Comparison of ENCODE assay signal across 7 mouse cellular contexts in the genomic region with DNA sequence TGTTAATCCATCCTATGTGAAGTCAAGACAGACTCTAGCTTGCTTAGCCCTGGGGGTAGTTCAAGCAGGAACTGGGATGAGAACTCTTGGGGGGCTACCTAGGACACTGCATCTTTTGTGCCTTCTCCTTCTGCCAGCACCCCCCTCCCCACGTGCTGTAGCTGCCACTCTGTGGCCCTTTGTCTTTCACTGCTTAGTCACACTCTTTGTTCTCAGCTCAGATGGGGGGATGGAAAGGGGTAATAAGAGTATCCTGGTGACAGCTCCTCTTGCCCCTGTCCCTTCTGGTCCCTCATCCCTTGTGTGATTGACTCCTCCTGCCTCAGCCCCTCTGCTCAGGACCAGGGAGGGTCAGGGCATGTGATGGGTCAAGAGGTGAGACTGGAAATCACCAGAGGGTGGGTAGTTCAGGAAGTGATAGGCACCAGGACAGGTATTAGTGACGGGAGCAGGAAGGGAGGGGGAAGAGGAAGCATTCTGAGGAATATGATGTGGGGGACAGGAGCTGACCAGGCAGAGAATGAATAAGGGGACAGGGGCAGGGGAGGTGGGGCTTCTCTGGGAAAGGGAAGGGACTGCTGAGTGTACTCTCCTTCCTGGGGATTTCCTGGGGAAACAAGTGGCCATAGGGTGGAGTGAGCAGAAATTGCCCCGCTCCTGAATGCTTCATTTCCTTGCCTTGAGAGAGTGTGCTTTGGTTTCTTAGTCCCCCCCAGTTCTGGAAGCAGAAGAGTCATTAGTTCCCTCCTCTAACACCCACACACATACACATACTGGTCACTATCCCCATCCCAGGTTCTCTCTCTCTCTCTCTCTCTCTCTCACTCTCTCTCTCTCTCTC. TPM values are rescaled to one million over a fixed set of nuclear protein-coding genes. Genes with fewer than 3 reads are reported as not detected.
A peak's percentile ranks its signal among the peaks of the same experiment; 100 is the strongest.
DNase-seq lines count a peak whose midpoint lies in the region; ATAC-seq and TF ChIP-seq lines count a peak whose summit lies in the region.

No protein-coding gene starts in this region.

- peak overlapping the region; percentile 86 for H3K27ac ChIP-seq in left cerebral cortex, adult 2 months
- H3K27ac ChIP-seq in heart, postnatal 0 days (ENCODE audit: low read depth): peak overlapping the region; percentile 93

- intact Hi-C loops in left cerebral cortex, adult 2 months (cut with DNase I): no loop called here
- intact Hi-C loops in left cerebral cortex, postnatal 10 days (cut with DNase I): no loop called here
- intact Hi-C loops in left cerebral cortex, postnatal 4 days (cut with DNase I): no loop called here

- DNase-seq in left cerebral cortex, adult 2 months (ENCODE audit: extremely low spot score in 1 of 2, low spot score in 2 of 2): no peak
- DNase-seq in left cerebral cortex, postnatal 10 days (ENCODE audit: extremely low spot score in 1 of 2, low spot score in 2 of 2): no peak
- DNase-seq in embryo, embryonic 10.5 days (ENCODE audit: low spot score): peak; percentile 47
- DNase-seq in heart, postnatal 0 days (ENCODE audit: low spot score): no peak
- DNase-seq in left cerebral cortex, postnatal 4 days: no peak
- no peak for DNase-seq in layer of hippocampus, postnatal 10 days (ENCODE audit: low spot score in 2 of 2)

- no peak overlapping the region for H3ac ChIP-seq in myocyte (ENCODE audit: control insufficient read depth, insufficient read length)

- no peak; the same call in 1 of the 2 replicates for ATAC-seq in heart, postnatal 0 days (ENCODE audit: insufficient read depth, low read depth)

- no peaks in the 10 kb centered on the region for H3K27me3 ChIP-seq in heart, postnatal 0 days (ENCODE audit: control insufficient read depth, insufficient read depth, low read length)
- H3K27me3 ChIP-seq in myocyte (ENCODE audit: control insufficient read depth, insufficient read depth, insufficient read length): no peaks in the 10 kb centered on the region

- no peak overlapping the region for H3K4me3 ChIP-seq in left cerebral cortex, adult 2 months
- H3K4me3 ChIP-seq in heart, postnatal 0 days (ENCODE audit: low read depth, low read length): no peak overlapping the region
- no peak overlapping the region for H3K4me3 ChIP-seq in myocyte

- H3K79me2 ChIP-seq in myocyte (ENCODE audit: control insufficient read depth, insufficient read depth): peaks cover 26% of the 10 kb centered on the region

- H3K9ac ChIP-seq in heart, postnatal 0 days (replicated peaks; ENCODE audit: low read depth, low read length): no peak overlapping the region

- TF ChIP-seq CTCF in left cerebral cortex, adult 2 months (IDR thresholded peaks at IDR 0.05): no peak
- no peak for TF ChIP-seq CTCF in heart, postnatal 0 days (IDR thresholded peaks at IDR 0.05; ENCODE audit: low read depth)

- H3K4me2 ChIP-seq in heart, postnatal 0 days (ENCODE audit: low read depth, low read length): 0 out of 2 replicates have a peak overlapping the region, but pooled peaks have one; percentile 11
- H3K4me2 ChIP-seq in myocyte (ENCODE audit: low read depth): peak overlapping the region; percentile 98

- TF ChIP-seq EP300 in heart, postnatal 0 days (IDR thresholded peaks at IDR 0.05; ENCODE audit: low read depth): peak; percentile 74; the same call in 1 of the 2 replicates

- peaks cover 20% of the 10 kb centered on the region for H3K4me1 ChIP-seq in heart, postnatal 0 days (ENCODE audit: control insufficient read depth, insufficient read depth)

- no peaks in the 10 kb centered on the region for H3K9me3 ChIP-seq in heart, postnatal 0 days (replicated peaks; ENCODE audit: control insufficient read depth, low read length)

- H3K36me3 ChIP-seq in heart, postnatal 0 days (replicated peaks; ENCODE audit: control insufficient read depth, insufficient read depth, low read length): peaks cover 8% of the 10 kb centered on the region
- H3K36me3 ChIP-seq in myocyte (ENCODE audit: control insufficient read depth, insufficient read depth): no peaks in the 10 kb centered on the region

- WGBS in heart, postnatal 0 days: 39% methylated on average over 3 of the region's 3 CpGs

- no peak for TF ChIP-seq POLR2A in myocyte (IDR thresholded peaks at IDR 0.05; ENCODE audit: insufficient read length, low read depth)

TF ChIP-seq in myocyte, 11 proteins besides CTCF, POLR2A, EP300 and RAD21:
- no peak for TF ChIP-seq E2F4 (IDR thresholded peaks at IDR 0.05; ENCODE audit: insufficient read depth)
- TF ChIP-seq MYOG (IDR thresholded peaks at IDR 0.05; ENCODE audit: control insufficient read depth in 1 of 3, insufficient read depth in 1 of 3, insufficient read length in 2 of 3, low read depth in 2 of 3): no peak
- TF ChIP-seq MYOD1 (IDR thresholded peaks at IDR 0.05; ENCODE audit: control insufficient read depth in 1 of 3, insufficient read length in 2 of 3, low read depth in 2 of 3): no peak
- no peak for TF ChIP-seq TCF3 (IDR thresholded peaks at IDR 0.05; ENCODE audit: insufficient read length, low read depth)
- no peak for TF ChIP-seq USF1 (IDR thresholded peaks at IDR 0.05; ENCODE audit: low read depth)
- no peak for TF ChIP-seq MAX (IDR thresholded peaks at IDR 0.05; ENCODE audit: low read depth)
- no peak for TF ChIP-seq CEBPB (IDR thresholded peaks at IDR 0.05; ENCODE audit: insufficient read depth, poor library complexity, severe bottlenecking)
- no peak for TF ChIP-seq REST (IDR thresholded peaks at IDR 0.05; ENCODE audit: insufficient read depth, insufficient read length)
- TF ChIP-seq TCF12 (IDR thresholded peaks at IDR 0.05; ENCODE audit: insufficient read depth, poor library complexity, severe bottlenecking): no peak
- no peak for TF ChIP-seq POLR2AphosphoS2 (IDR thresholded peaks at IDR 0.05; ENCODE audit: insufficient read length, low read depth)

RNA-seq across cellular contexts. Expression of a gene that starts 1.6 kb away (rescaled TPM):
- 1 to 10 TPM; 6.7 to 8.6 TPM for total RNA-seq in left cerebral cortex, adult 2 months (2021)
- total RNA-seq in left cerebral cortex, postnatal 10 days (2021): 1 to 10 TPM; 4.6 to 7.2 TPM
- 4.1 and 5.5 TPM in 2 replicates for total RNA-seq in heart, postnatal 0 days (2014; rRNA removed; ENCODE audit: low replicate concordance)
- polyA plus RNA-seq in heart, postnatal 0 days (2015; fragmentation: Nextera tagmentation; extraction: Ambion mirVana): 3.8 and 3.9 TPM in 2 replicates
- 15.0 TPM for polyA plus RNA-seq in myocyte (2012; fragmentation: generic; extraction: Trizol)
- total RNA-seq in left cerebral cortex, postnatal 4 days (2021): 1 to 10 TPM; 4.2 to 5.3 TPM
- 1 to 10 TPM; 5.6 to 7.1 TPM for total RNA-seq in layer of hippocampus, postnatal 10 days (2021)

RNA-seq across cellular contexts. Expression of a gene that starts 2.6 kb away (rescaled TPM):
- total RNA-seq in left cerebral cortex, adult 2 months (2021): 100 to 1,000 TPM; 267 to 272 TPM
- total RNA-seq in left cerebral cortex, postnatal 10 days (2021): 100 to 1,000 TPM; 243 to 255 TPM
- 962 and 1,127 TPM in 2 replicates for total RNA-seq in heart, postnatal 0 days (2014; rRNA removed; ENCODE audit: low replicate concordance)
- polyA plus RNA-seq in heart, postnatal 0 days (2015; fragmentation: Nextera tagmentation; extraction: Ambion mirVana): 998 and 1,009 TPM in 2 replicates
- 409 TPM for polyA plus RNA-seq in myocyte (2012; fragmentation: generic; extraction: Trizol)
- total RNA-seq in left cerebral cortex, postnatal 4 days (2021): 100 to 1,000 TPM; 183 to 186 TPM
- total RNA-seq in layer of hippocampus, postnatal 10 days (2021): 100 to 1,000 TPM; 235 to 249 TPM

RNA-seq across cellular contexts. Expression of a gene that starts 14.4 kb away (rescaled TPM):
- 10 to 100 TPM; 12.6 to 14.4 TPM for total RNA-seq in left cerebral cortex, adult 2 months (2021)
- 10 to 100 TPM; 11.9 to 13.4 TPM for total RNA-seq in left cerebral cortex, postnatal 10 days (2021)
- 22.7 and 60.5 TPM in 2 replicates for total RNA-seq in heart, postnatal 0 days (2014; rRNA removed; ENCODE audit: low replicate concordance)
- 24.6 TPM in 2 replicates for polyA plus RNA-seq in heart, postnatal 0 days (2015; fragmentation: Nextera tagmentation; extraction: Ambion mirVana)
- not detected for polyA plus RNA-seq in myocyte (2012; fragmentation: generic; extraction: Trizol)
- total RNA-seq in left cerebral cortex, postnatal 4 days (2021): 1 to 10 TPM; 7.1 to 8.0 TPM
- total RNA-seq in layer of hippocampus, postnatal 10 days (2021): 10 to 100 TPM; 15.2 to 16.7 TPM

RNA-seq across cellular contexts. Expression of a gene that starts 21.5 kb away (rescaled TPM):
- total RNA-seq in left cerebral cortex, adult 2 months (2021): 10 to 100 TPM; 57.0 to 69.2 TPM
- total RNA-seq in left cerebral cortex, postnatal 10 days (2021): 10 to 100 TPM; 59.7 to 64.1 TPM
- total RNA-seq in heart, postnatal 0 days (2014; rRNA removed; ENCODE audit: low replicate concordance): 28.9 and 55.0 TPM in 2 replicates
- polyA plus RNA-seq in heart, postnatal 0 days (2015; fragmentation: Nextera tagmentation; extraction: Ambion mirVana): 32.6 and 34.3 TPM in 2 replicates
- 19.3 TPM for polyA plus RNA-seq in myocyte (2012; fragmentation: generic; extraction: Trizol)
- 10 to 100 TPM; 74.2 to 87.8 TPM for total RNA-seq in left cerebral cortex, postnatal 4 days (2021)
- total RNA-seq in layer of hippocampus, postnatal 10 days (2021): 10 to 100 TPM; 65.4 to 67.1 TPM

RNA-seq across cellular contexts. Expression of a gene that starts 23.8 kb away (rescaled TPM):
- 1 to 10 TPM; 1.5 to 2.2 TPM for total RNA-seq in left cerebral cortex, adult 2 months (2021)
- total RNA-seq in left cerebral cortex, postnatal 10 days (2021): 1 to 10 TPM; 2.5 to 3.9 TPM
- total RNA-seq in heart, postnatal 0 days (2014; rRNA removed; ENCODE audit: low replicate concordance): 14.5 TPM in 1 of 2 replicates, not detected in the other
- polyA plus RNA-seq in heart, postnatal 0 days (2015; fragmentation: Nextera tagmentation; extraction: Ambion mirVana): 4.0 and 4.5 TPM in 2 replicates
- not detected for polyA plus RNA-seq in myocyte (2012; fragmentation: generic; extraction: Trizol)
- 1 to 10 TPM; 2.6 to 3.0 TPM for total RNA-seq in left cerebral cortex, postnatal 4 days (2021)
- 1 to 10 TPM; 2.1 to 4.6 TPM for total RNA-seq in layer of hippocampus, postnatal 10 days (2021)
